11 mouse cellular contexts compared by ENCODE assay signal in genomic region chr4:154925413-154925812, GRCm38 (mm10). TPM values are rescaled to one million over a fixed set of nuclear protein-coding genes. Genes with fewer than 3 reads are reported as not detected.
DNase-seq lines count a peak whose midpoint lies in the region; ATAC-seq and TF ChIP-seq lines count a peak whose summit lies in the region.
"Had no signal": no experiment of that assay in that cellular context is flagged by ENCODE, and none has a peak within 500 bp of the region (broad histone marks: within the 10 kb centered on the region; RNA-seq: fewer than 3 reads in every experiment).

No protein-coding gene starts in this region.

- H3K36me3 ChIP-seq in kidney, embryonic 14.5 days (ENCODE audit: control insufficient read depth, insufficient read depth, low read length) = no peaks in the 10 kb centered on the region
- peaks cover 57% of the 10 kb centered on the region for H3K36me3 ChIP-seq in G1E (replicated peaks)
- H3K36me3 ChIP-seq in liver, embryonic 12.5 days = peaks cover 69% of the 10 kb centered on the region
- peaks cover 2% of the 10 kb centered on the region for H3K36me3 ChIP-seq in splenic B cell, adult 2 months (ENCODE audit: control insufficient read depth, insufficient read depth, low read length, poor library complexity, severe bottlenecking)
- H3K36me3 ChIP-seq: midbrain, embryonic 15.5 days had no signal

- DNase-seq in kidney, adult 18-20 months = peak; percentile 35
- DNase-seq in G1E (ENCODE audit: low spot score) = no peak
- peak; percentile 72 for DNase-seq in splenic B cell, adult 2 months (ENCODE audit: low read depth, low spot score)
- no peak for DNase-seq in layer of hippocampus, adult 9-11 months
- DNase-seq in cerebellum, postnatal 36 days = no peak
- DNase-seq: right cerebral cortex, postnatal 25 days had no signal

- H3K4me2 ChIP-seq in kidney, embryonic 14.5 days (replicated peaks; ENCODE audit: low read depth, low read length) = no peak overlapping the region
- peak overlapping the region; percentile 83 for H3K4me2 ChIP-seq in liver, embryonic 12.5 days
- H3K4me2 ChIP-seq: midbrain, embryonic 15.5 days had no signal

- H3K4me1 ChIP-seq in kidney, embryonic 14.5 days (ENCODE audit: control insufficient read depth, insufficient read depth, low read length) = peaks cover 9% of the 10 kb centered on the region; the same call in 1 of the 2 replicates
- peaks cover 64% of the 10 kb centered on the region for H3K4me1 ChIP-seq in G1E (ENCODE audit: insufficient read depth, low read depth, low read length)
- peaks cover 95% of the 10 kb centered on the region for H3K4me1 ChIP-seq in liver, embryonic 12.5 days
- H3K4me1 ChIP-seq: midbrain, embryonic 15.5 days had no signal

- 50% methylated on average over 4 of the region's 4 CpGs for WGBS in kidney, embryonic 14.5 days
- 47% methylated on average over 4 of the region's 4 CpGs for WGBS in liver, embryonic 12.5 days (ENCODE audit: insufficient replicate concordance)

- H3K27me3 ChIP-seq in kidney, embryonic 14.5 days (ENCODE audit: control insufficient read depth, insufficient read depth, low read length) = no peaks in the 10 kb centered on the region
- no peaks in the 10 kb centered on the region for H3K27me3 ChIP-seq in G1E (ENCODE audit: insufficient read depth, low read length)
- H3K27me3 ChIP-seq in liver, embryonic 12.5 days (replicated peaks) = no peaks in the 10 kb centered on the region
- H3K27me3 ChIP-seq in splenic B cell, adult 2 months (ENCODE audit: control insufficient read depth, insufficient read depth, low read length, poor library complexity, severe bottlenecking) = no peaks in the 10 kb centered on the region
- H3K27me3 ChIP-seq: midbrain, embryonic 15.5 days had no signal

- no peak overlapping the region for H3K27ac ChIP-seq in kidney, embryonic 14.5 days (ENCODE audit: low read depth, low read length)
- peak overlapping the region; percentile 98 for H3K27ac ChIP-seq in liver, embryonic 12.5 days
- H3K27ac ChIP-seq: midbrain, embryonic 15.5 days had no signal

- H3K9me3 ChIP-seq in kidney, embryonic 14.5 days (ENCODE audit: control insufficient read depth, low read length) = no peaks in the 10 kb centered on the region
- H3K9me3 ChIP-seq in G1E (replicated peaks) = no peaks in the 10 kb centered on the region
- no peaks in the 10 kb centered on the region for H3K9me3 ChIP-seq in liver, embryonic 12.5 days (replicated peaks)
- H3K9me3 ChIP-seq: midbrain, embryonic 15.5 days had no signal

- peak; percentile 88 for TF ChIP-seq CTCF in G1E (IDR thresholded peaks at IDR 0.05; ENCODE audit: low read depth, low read length)

- H3K4me3 ChIP-seq in kidney, embryonic 14.5 days (ENCODE audit: low read length) = no peak overlapping the region
- no peak overlapping the region; the same call in 1 of the 2 replicates for H3K4me3 ChIP-seq in G1E (ENCODE audit: low read depth, low read length)
- peak overlapping the region; percentile 72 for H3K4me3 ChIP-seq in liver, embryonic 12.5 days
- H3K4me3 ChIP-seq: midbrain, embryonic 15.5 days had no signal

- no peak overlapping the region for H3K9ac ChIP-seq in kidney, embryonic 14.5 days (ENCODE audit: low read depth, low read length)
- peak overlapping the region; percentile 91 for H3K9ac ChIP-seq in liver, embryonic 12.5 days
- H3K9ac ChIP-seq: midbrain, embryonic 15.5 days had no signal

- ATAC-seq in kidney, embryonic 14.5 days (ENCODE audit: low FRiP score, low TSS enrichment) = no peak
- no peak for ATAC-seq in G1E (ENCODE audit: extremely low read depth, insufficient number of reproducible peaks, low FRiP score, poor library complexity, severe bottlenecking)
- ATAC-seq in liver, embryonic 12.5 days = no peak
- ATAC-seq in megakaryocyte, adult 5-6 weeks (ENCODE audit: poor library complexity, severe bottlenecking) = no peak
- ATAC-seq: midbrain, embryonic 15.5 days had no signal

RNA-seq across cellular contexts. Expression of gene Tnfrsf14, which starts 3.0 kb away (rescaled TPM):
- 0.42 and 0.47 TPM in 2 replicates for polyA plus RNA-seq in kidney, embryonic 14.5 days (2014; fragmentation: Nextera tagmentation; extraction: Ambion mirVana)
- 45.1 and 131 TPM in 2 replicates for total RNA-seq in G1E (2014; fragmentation: Nextera tagmentation)
- total RNA-seq in G1E (2017) = 23.9 and 27.7 TPM in 2 replicates
- polyA plus RNA-seq in G1E (2012) = 3.5 and 7.2 TPM in 2 replicates
- polyA plus RNA-seq in liver, embryonic 12.5 days (2016; fragmentation: Nextera tagmentation; extraction: Ambion mirVana) = 62.9 and 65.0 TPM in 2 replicates
- 87.1 and 142 TPM in 2 replicates for total RNA-seq in megakaryocyte, adult 5-6 weeks (2015)
- 67.2 and 77.3 TPM in 2 replicates for total RNA-seq in megakaryocyte, adult 5-6 weeks (2017)

RNA-seq across cellular contexts. Expression of gene Fam213b, which starts 26.5 kb away (rescaled TPM):
- polyA plus RNA-seq in kidney, embryonic 14.5 days (2014; fragmentation: Nextera tagmentation; extraction: Ambion mirVana) = 37.6 and 39.1 TPM in 2 replicates
- total RNA-seq in G1E (2014; fragmentation: Nextera tagmentation) (not detected in 2 replicates), G1E (2017) (not detected in 2 replicates)
- polyA plus RNA-seq in G1E (2012) = not detected in 2 replicates
- polyA plus RNA-seq in liver, embryonic 12.5 days (2016; fragmentation: Nextera tagmentation; extraction: Ambion mirVana) = 10.2 and 11.3 TPM in 2 replicates
- total RNA-seq in megakaryocyte, adult 5-6 weeks (2015) = 8.8 and 9.1 TPM in 2 replicates
- total RNA-seq in megakaryocyte, adult 5-6 weeks (2017) = 5.5 and 6.6 TPM in 2 replicates

RNA-seq across cellular contexts. Expression of gene Hes5, which starts 35.3 kb away (rescaled TPM):
- 8.1 and 15.5 TPM in 2 replicates for polyA plus RNA-seq in kidney, embryonic 14.5 days (2014; fragmentation: Nextera tagmentation; extraction: Ambion mirVana)
- not detected in 2 replicates for total RNA-seq in G1E (2014; fragmentation: Nextera tagmentation)
- total RNA-seq in G1E (2017) = not detected in 2 replicates
- not detected in 2 replicates for polyA plus RNA-seq in G1E (2012)
- polyA plus RNA-seq in liver, embryonic 12.5 days (2016; fragmentation: Nextera tagmentation; extraction: Ambion mirVana) = 0.12 TPM in 1 of 2 replicates, not detected in the other
- 0.25 and 0.27 TPM in 2 replicates for total RNA-seq in megakaryocyte, adult 5-6 weeks (2015)
- not detected in 2 replicates for total RNA-seq in megakaryocyte, adult 5-6 weeks (2017)
- total RNA-seq: common myeloid progenitor, adult 5-6 weeks had no signal

RNA-seq across cellular contexts. Expression of gene Pank4, which starts 38.5 kb away (rescaled TPM):
- polyA plus RNA-seq in kidney, embryonic 14.5 days (2014; fragmentation: Nextera tagmentation; extraction: Ambion mirVana) = 34.9 and 43.9 TPM in 2 replicates
- total RNA-seq in G1E (2014; fragmentation: Nextera tagmentation) (33.4 and 39.3 TPM in 2 replicates), G1E (2017) (41.6 and 45.2 TPM in 2 replicates)
- polyA plus RNA-seq in G1E (2012) = 30.0 and 34.2 TPM in 2 replicates
- polyA plus RNA-seq in liver, embryonic 12.5 days (2016; fragmentation: Nextera tagmentation; extraction: Ambion mirVana) = 33.4 and 34.0 TPM in 2 replicates
- 28.8 and 36.1 TPM in 2 replicates for total RNA-seq in megakaryocyte, adult 5-6 weeks (2015)
- total RNA-seq in megakaryocyte, adult 5-6 weeks (2017) = 19.1 and 27.0 TPM in 2 replicates

RNA-seq across cellular contexts. Expression of gene Mmel1, which starts 56.0 kb away (rescaled TPM):
- polyA plus RNA-seq in kidney, embryonic 14.5 days (2014; fragmentation: Nextera tagmentation; extraction: Ambion mirVana) = not detected in 2 replicates
- total RNA-seq in G1E (2014; fragmentation: Nextera tagmentation) (not detected in 2 replicates), G1E (2017) (0.22 TPM in 1 of 2 replicates, not detected in the other)
- 0.03 and 0.06 TPM in 2 replicates for polyA plus RNA-seq in G1E (2012)
- polyA plus RNA-seq in liver, embryonic 12.5 days (2016; fragmentation: Nextera tagmentation; extraction: Ambion mirVana) = 1.7 and 2.5 TPM in 2 replicates
- total RNA-seq in megakaryocyte, adult 5-6 weeks (2015) = 0.25 TPM in 1 of 2 replicates, not detected in the other
- not detected in 2 replicates for total RNA-seq in megakaryocyte, adult 5-6 weeks (2017)
- total RNA-seq: common myeloid progenitor, adult 5-6 weeks had no signal

Comparison
In these comparisons a context has a peak if more than half of its experiments do, and no peak if none do; other contexts are left out.
1. DNase-seq: peak in kidney, adult 18-20 months (single experiment) and splenic B cell, adult 2 months (single experiment); none in G1E (single experiment), layer of hippocampus, adult 9-11 months (single experiment) and cerebellum, postnatal 36 days (0 of 2).
2. RNA of gene Fam213b, which starts 26.5 kb away (polyA plus RNA-seq): 37.6 to 39.1 TPM in kidney, embryonic 14.5 days and 10.2 to 11.3 TPM in liver, embryonic 12.5 days; not detected in G1E; every median in the first group is over 10 times any median in the second.